Mouse (Mus musculus) left cerebral cortex, postnatal 4 days (tissue): Measurements from ENCODE around the gene Selenon. TPM values are rescaled to one million over a fixed set of nuclear protein-coding genes. Genes with fewer than 3 reads are reported as not detected.
"Not testable (repeated sequence)": the region's sequence is repeated elsewhere in the genome, so short reads cannot be mapped to it uniquely, and the experiment has no call there.

Experiments
- DNase-seq: peaks from one replicate; pipeline ENCODE4 v3.0.0-alpha.2; 2022
- intact Hi-C: fragments of 180-260 bp; cut with DNase I; formaldehyde crosslinking; loops from one replicate; pipeline ENCODE4 v1.15.1; 2025
- total RNA-seq, 2 experiments: library from RNA; stranded (reverse); gene quantifications; 2 replicates each; pipeline ENCODE4 v1.2.3; 2021

Selenon gene
- total RNA-seq, 2 experiments from 2014 or later: 30.2 to 30.4 TPM

DNA sequence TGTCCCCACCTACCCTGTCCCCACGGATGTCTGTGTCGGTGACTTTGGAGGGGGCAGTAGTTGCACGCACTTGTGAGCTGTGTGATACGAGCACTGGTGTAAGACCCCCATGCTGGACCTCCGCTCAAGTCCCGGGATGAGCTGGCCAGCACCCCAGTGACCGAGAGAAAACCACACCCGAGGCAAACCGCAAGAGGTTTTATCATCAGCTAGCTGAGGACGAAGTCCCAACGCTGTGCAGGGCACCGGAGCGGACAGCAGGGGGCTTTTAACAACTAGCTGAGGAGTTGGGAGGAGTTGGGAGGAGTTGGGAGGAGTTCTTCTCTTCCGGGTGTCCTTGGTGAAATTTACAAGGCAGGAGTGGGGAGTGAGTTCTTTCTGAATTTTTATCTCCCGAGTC is 39.2 kb downstream of the Selenon start:
- peak; percentile 45 for DNase-seq
- intact Hi-C loops: no loop called here

- intact Hi-C loops: no loop called here
- DNase-seq: no peak
Observed at GRCm38 (mm10) chr4:134511730-134512129, 40.2 kb downstream of the Selenon start.

GRCm38 (mm10) chr4:134510845-134511411 is 41.0 kb downstream of the Selenon start, which contains the start of gene Aunip:
TSS of gene Aunip (plus strand) at chr4:134510999.
- intact Hi-C loops: no loop called here
- DNase-seq: peak; percentile 96

- DNase-seq: no peak
- intact Hi-C loops: no loop called here
Observed at GRCm38 (mm10) chr4:134510396-134510795, 41.6 kb downstream of the Selenon start.

- no peak for DNase-seq
- intact Hi-C loops: no loop called here
Observed at GRCm38 (mm10) chr4:134506713-134507112, 45.3 kb downstream of the Selenon start.

- intact Hi-C loops: no loop called here
- DNase-seq: no peak
Observed at GRCm38 (mm10) chr4:134505966-134506594, 45.9 kb downstream of the Selenon start.

DNA sequence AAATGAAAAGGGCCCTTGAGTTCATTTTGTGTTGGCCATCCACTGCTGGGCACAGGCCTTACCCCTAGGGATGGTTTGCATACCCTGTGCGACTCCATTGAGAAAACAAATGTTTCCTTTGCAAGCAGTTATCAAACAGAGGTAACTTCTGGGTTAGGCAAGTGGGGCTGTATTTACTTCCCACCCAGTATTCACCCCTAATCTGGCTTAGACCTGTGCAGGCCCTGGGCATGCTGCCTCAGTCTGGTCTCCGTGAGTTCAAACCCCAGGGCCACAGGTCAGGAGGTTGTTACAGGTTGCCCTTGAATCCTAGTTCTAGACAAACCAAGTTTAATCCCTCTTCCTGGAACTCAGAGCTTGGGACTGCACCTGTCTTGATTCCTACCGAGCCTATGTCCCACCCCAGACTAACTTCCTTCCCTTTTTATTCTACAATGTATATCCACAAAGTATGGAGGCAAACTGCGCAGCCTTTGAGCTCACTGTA is 46.6 kb downstream of the Selenon start:
- DNase-seq: no peak
- intact Hi-C loops: no loop called here

DNA sequence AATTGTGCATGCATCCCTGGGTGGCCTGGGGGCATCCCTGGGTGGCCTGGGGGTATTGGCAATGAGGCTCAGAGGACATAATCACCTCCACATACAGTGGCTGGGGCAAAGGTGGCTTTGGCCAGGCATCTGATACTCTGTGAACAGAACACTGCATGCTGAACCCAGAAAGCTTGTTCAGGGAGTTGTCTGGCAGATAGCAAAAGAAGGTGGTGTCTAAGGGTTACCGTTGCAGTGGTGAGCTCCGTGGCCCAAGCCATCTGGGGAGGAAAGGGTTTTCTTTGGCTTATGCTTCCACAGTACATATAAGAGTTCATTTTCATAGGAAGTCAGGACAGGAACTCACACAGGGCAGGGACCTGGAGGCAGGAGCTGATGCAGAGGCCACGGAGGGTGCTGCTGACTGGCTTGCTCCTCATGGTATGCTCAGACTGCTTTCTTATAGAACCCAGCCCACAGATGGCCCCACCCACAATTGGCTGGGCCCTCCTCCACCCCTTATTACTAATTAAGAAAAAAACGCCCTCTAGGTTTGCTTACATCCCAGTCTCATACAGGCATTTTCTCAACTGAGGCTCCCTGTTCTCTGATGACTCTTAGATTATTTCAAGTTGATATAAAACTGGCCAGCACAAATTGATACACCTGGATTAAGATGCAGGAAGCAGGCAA is 48.1 kb downstream of the Selenon start:
- DNase-seq: no peak

DNA sequence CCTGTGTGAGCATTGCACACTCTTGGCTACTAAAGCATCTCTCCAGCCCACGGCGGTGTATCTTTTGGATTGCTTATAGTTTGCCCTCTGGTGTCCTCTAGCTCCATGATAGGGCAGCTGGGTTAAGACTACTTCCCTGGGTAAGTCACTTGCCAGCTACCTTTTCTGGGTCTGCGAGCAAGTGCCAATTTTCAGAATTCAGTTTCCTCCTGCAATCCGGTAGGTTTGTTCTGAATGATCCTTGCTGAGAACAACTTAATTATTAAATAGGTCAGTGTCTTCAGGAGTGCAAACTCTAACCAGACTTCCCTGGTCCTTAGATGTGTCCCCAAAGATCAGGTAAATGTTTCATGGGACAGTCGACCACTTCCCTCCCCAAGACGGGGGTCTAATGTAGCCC is 50.9 kb downstream of the Selenon start:
- no peak for DNase-seq
- intact Hi-C loops: no loop called here

More for the DNA sequence above, 48.1 kb downstream of the Selenon start:
- intact Hi-C loops: no loop called here

GRCm38 (mm10) chr4:134498983-134499382 is 53.0 kb downstream of the Selenon start:
- DNase-seq, intact Hi-C loops: not testable (repeated sequence)

- intact Hi-C loops: no loop called here
- DNase-seq: no peak
Observed at GRCm38 (mm10) chr4:134497986-134498731, 53.8 kb downstream of the Selenon start.

- intact Hi-C loops: no loop called here
- no peak for DNase-seq
Observed at GRCm38 (mm10) chr4:134497223-134497622, 54.7 kb downstream of the Selenon start.

- DNase-seq: peak; percentile 47
- intact Hi-C loops: no loop called here
Observed at GRCm38 (mm10) chr4:134496595-134497210, 55.3 kb downstream of the Selenon start, which contains the start of gene Paqr7. TSS of gene Paqr7 (plus strand) at chr4:134496697.

GRCm38 (mm10) chr4:134495546-134495923 is 56.4 kb downstream of the Selenon start:
- intact Hi-C loops: no loop called here
- no peak for DNase-seq

DNA sequence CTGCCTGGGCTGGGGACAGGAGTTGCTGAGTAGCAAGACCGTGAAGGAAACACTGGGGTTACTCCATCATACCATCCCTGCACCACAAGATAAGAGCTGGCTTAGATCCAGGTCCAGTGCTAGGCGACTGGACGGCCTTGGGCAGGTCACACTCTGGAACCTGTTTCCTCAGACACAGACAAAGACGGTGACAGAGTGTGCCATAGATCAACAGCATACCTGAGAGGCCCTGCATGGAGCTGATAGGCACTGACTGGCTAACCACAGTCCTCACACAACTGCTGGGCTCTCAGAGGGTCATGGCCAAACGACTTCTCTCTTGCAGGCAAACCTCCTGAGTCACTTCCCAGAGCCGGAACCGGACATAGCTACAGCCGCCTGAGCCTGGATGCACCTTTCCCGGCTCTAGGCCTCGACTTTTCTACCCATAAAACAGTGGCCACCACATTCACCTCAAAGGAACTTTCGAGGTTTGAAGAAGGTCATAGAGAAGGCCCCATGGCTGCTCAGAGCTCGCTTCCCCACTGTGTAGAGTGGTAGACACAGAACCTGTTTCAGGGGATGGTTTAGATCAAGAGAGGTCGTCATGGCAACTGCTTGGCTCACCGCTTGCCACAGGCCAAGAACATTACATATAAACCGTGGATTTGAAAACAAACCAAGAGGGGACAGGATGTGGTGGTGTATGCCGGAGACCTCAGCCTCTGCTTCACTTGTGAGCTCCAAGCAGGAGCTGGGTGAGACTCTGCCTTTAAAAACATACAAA is 57.0 kb downstream of the Selenon start:
- intact Hi-C loops: no loop called here
- no peak for DNase-seq

- intact Hi-C loops, DNase-seq: not testable (repeated sequence)
Observed at GRCm38 (mm10) chr4:134494161-134494560, 57.8 kb downstream of the Selenon start.

DNA sequence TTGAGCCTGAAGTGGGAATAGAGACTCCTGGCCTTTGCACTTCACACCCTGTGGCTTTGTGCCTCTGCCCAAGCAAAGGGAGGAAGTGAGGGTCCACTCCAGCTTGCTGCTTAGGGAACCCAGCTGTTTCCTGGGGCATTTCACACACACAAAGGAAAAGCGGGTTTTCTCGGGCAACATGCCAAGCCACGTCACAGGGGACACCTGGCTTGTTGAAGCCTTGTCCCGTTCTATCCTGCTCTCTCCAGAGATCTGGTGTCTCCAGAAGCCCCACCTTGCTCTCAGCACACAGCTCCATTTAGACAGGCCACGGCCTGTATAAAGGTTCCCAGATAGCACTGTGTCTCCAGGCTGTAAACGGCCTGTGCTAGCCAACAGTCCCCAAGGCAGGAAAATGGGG is 60.2 kb downstream of the Selenon start:
- intact Hi-C loops: no loop called here
- DNase-seq: no peak

DNA sequence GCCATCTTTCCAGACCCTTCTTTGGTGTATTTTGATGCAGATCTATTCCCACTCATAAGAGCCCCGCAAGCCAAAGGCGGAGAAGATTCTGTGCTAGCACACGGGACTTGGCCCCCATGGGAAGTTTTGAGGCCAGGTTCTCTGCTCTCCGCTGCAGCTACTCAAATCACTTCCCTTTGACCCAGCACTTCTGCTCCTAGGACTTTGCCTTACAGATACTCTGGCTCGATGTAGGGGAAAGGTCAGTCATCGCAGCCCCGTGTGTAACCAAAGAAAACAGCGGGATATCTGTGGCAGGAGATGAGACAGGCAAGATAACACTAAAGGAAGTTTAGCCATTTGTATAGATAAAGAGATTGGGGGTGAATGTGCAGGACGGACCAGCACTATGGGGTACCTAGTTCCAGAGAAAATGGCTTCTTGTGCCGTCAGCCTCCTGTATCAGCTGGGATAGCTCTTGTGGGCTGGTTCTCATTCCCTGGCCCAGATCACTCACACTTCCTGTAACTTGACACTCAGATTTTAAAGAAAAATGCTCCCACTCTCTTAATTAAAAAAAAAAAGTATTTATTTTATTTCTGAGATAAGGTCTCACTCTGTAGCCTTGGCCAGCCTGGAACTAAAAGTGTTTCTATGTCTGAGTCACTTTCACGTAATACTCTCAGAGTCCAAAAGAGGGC is 61.8 kb downstream of the Selenon start:
- intact Hi-C loops: no loop called here
- DNase-seq: no peak

DNA sequence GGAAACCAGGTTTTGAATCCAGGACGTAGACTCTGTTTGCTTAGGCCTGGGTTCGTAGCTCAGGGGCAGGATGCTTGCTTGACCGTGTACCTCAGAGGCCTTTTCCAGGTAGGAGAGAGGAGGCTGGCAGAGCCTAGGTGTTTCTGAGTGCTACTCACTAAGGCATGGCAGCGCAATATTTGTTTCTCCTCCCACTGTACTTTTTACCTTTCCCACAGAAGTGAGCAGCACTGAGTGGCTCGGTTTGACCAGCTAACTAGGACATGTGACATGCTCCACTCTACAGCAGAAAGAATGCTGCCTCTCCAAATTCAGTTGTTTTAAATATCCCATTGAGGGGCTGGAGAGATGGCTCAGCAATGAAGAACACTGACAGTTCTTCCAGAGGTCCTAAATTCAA is 63.8 kb downstream of the Selenon start:
- DNase-seq: no peak
- intact Hi-C loops: no loop called here
